Comparison of ENCODE assay signal across 19 mouse cellular contexts in the genomic region with DNA sequence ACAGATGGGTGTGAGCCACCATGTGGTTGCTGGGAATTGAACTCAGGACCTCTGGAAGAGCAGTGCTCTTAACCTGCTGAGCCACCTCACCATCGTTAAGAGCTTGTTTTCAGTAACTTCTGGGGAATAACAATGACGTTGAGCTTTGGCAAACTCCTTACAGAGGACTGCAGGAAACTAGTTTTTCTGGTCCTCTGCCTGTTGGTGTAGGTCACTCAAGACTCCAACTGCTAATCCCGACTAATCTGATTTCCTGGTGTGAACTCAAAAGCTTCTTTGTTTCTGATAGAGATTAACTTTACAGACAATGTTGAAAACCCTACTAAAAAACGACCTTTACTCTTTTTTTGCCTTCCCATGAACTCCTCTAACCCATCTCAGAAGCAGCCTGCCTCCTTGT. TPM values are rescaled to one million over a fixed set of nuclear protein-coding genes. Genes with fewer than 3 reads are reported as not detected.
"Had no signal": no experiment of that assay in that cellular context is flagged by ENCODE, and none has a peak within 500 bp of the region (broad histone marks: within the 10 kb centered on the region; RNA-seq: fewer than 3 reads in every experiment).

No protein-coding gene starts in this region.

- H3K4me3 ChIP-seq: layer of hippocampus, adult 2 months; limb, embryonic 13.5 days; liver, embryonic 15.5 days; megakaryocyte, embryonic 14.5 days; midbrain, embryonic 15.5 days; neural tube, embryonic 12.5 days had no signal

- H3K27ac ChIP-seq: layer of hippocampus, adult 2 months; limb, embryonic 13.5 days; liver, embryonic 15.5 days; macrophage; midbrain, embryonic 15.5 days; neural tube, embryonic 12.5 days had no signal

- H3K9me3 ChIP-seq: limb, embryonic 13.5 days; liver, embryonic 15.5 days; midbrain, embryonic 15.5 days; neural tube, embryonic 12.5 days had no signal

- H3K4me2 ChIP-seq: limb, embryonic 13.5 days; liver, embryonic 15.5 days; lung, embryonic 14.5 days; midbrain, embryonic 11.5 days; midbrain, embryonic 15.5 days; neural tube, embryonic 12.5 days had no signal

- DNase-seq: kidney, adult 11 months; kidney, postnatal 10 days; kidney, postnatal 4 days; left cerebral cortex, postnatal 4 days; lung, embryonic 14.5 days; right cerebral cortex, adult 18-20 months; right cerebral cortex, postnatal 25 days; thymus, adult 18-20 months; thymus, postnatal 14 days had no signal

- H3K36me3 ChIP-seq: limb, embryonic 13.5 days; liver, embryonic 15.5 days; midbrain, embryonic 15.5 days; neural tube, embryonic 12.5 days had no signal

- H3K27me3 ChIP-seq: limb, embryonic 13.5 days; midbrain, embryonic 15.5 days; neural tube, embryonic 12.5 days had no signal

- H3K9ac ChIP-seq: limb, embryonic 13.5 days; liver, embryonic 15.5 days; lung, embryonic 14.5 days; midbrain, embryonic 15.5 days; neural tube, embryonic 12.5 days had no signal

- ATAC-seq: midbrain, embryonic 15.5 days had no signal

- H3K4me1 ChIP-seq: limb, embryonic 13.5 days; midbrain, embryonic 15.5 days; neural tube, embryonic 12.5 days had no signal

RNA-seq across cellular contexts. Expression of a gene that starts 49.0 kb away (rescaled TPM):
- polyA plus RNA-seq: limb, embryonic 13.5 days; macrophage; midbrain, embryonic 11.5 days; midbrain, embryonic 15.5 days; neural tube, embryonic 12.5 days; small intestine, adult 2 months; urinary bladder, adult 2 months had no signal
